Mouse (Mus musculus) lung, adult 2 months (tissue): Measurements from ENCODE around the gene Oxsr1. TPM values are rescaled to one million over a fixed set of nuclear protein-coding genes. Genes with fewer than 3 reads are reported as not detected.

Experiments
- DNase-seq: peaks from one replicate; pipeline ENCODE4 v3.0.0; 2022
- H3K4me1 ChIP-seq: fragments of 200-500 bp; 2 replicates; pipeline ENCODE4 v1.6.1; 2011; ENCODE audit warnings: low read length; ENCODE audit not compliant: control insufficient read depth, insufficient read depth
- H3K4me3 ChIP-seq: fragments of 200-500 bp; replicated peaks from 2 replicates; pipeline ENCODE3; 2011; ENCODE audit warnings: low read depth, mild to moderate bottlenecking, control low read depth, low read length; ENCODE audit errors: extremely low read depth
- CTCF ChIP-seq: fragments of 200-500 bp; IDR thresholded peaks from 2 replicates; pipeline ENCODE4 v1.5.1; 2011; ENCODE audit warnings: mild to moderate bottlenecking, low read length, control low read depth; ENCODE audit not compliant: insufficient read depth
- POLR2A ChIP-seq: fragments of 200-500 bp; IDR thresholded peaks from 2 replicates; pipeline ENCODE4 v1.6.1; 2011; ENCODE audit warnings: low read depth, mild to moderate bottlenecking, control low read depth, low read length, borderline replicate concordance; ENCODE audit errors: extremely low read depth
- WGBS: fragments of 180-500 bp; shearing (Covaris S2); methylation state at CpG from one replicate; pipeline ENCODE4 v1.1.7; 2018; 5-methylcytosine and 5-hydroxymethylcytosine counted together
- polyA plus RNA-seq: library from polyadenylated mRNA; depleted of rRNA; stranded (reverse); fragments of >200 nt; gene quantifications from 2 replicates; pipeline ENCODE4 v1.2.3, GENCODE M21; 2012

Gene Oxsr1
- polyA plus RNA-seq, 1 experiment: 19.8 TPM

DNA sequence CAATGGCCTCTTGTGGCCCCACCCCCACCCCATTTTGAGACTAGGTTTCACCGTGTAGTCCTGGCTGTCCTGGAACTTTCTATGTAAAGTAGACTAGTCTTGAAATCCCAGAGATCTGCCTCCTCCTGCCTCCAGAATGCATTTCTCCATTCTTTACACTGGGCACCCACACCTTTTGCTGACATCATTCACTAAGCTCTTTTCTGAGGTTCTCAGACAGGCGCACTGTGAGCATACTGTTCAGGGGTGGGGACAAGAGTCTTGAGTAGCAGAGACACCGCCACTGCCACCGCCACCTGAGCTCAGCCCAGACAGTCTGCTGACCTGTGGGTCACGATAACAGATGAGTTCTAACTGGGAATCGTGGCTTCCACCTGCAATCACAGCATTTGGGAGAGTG is 33.7 kb upstream of the Oxsr1 start:
- 64% methylated on average over 6 of the region's 6 CpGs for whole genome bisulfite sequencing
- TF ChIP-seq CTCF: no peak
- no peak for TF ChIP-seq POLR2A
- no peaks in the 10 kb centered on the region; the same call in 1 of the 2 replicates for H3K4me1 ChIP-seq
- no peak for DNase-seq
- no peak overlapping the region for H3K4me3 ChIP-seq

GRCm38 (mm10) chr9:119353926-119354325 is 31.7 kb upstream of the Oxsr1 start:
- H3K4me1 ChIP-seq: no peaks in the 10 kb centered on the region; the same call in 1 of the 2 replicates
- 63% methylated on average over 6 of the region's 6 CpGs for WGBS
- H3K4me3 ChIP-seq: no peak overlapping the region
- no peak for DNase-seq
- TF ChIP-seq CTCF (no peak), POLR2A (no peak)

- WGBS: 15% methylated on average over 4 of the region's 4 CpGs
- no peaks in the 10 kb centered on the region for H3K4me1 ChIP-seq
- peak; percentile 83 for DNase-seq
- no peak for TF ChIP-seq POLR2A
- TF ChIP-seq CTCF: peak; percentile 81
- no peak overlapping the region for H3K4me3 ChIP-seq
Measured at GRCm38 (mm10) chr9:119352060-119352459, 29.8 kb upstream of the Oxsr1 start.

DNA sequence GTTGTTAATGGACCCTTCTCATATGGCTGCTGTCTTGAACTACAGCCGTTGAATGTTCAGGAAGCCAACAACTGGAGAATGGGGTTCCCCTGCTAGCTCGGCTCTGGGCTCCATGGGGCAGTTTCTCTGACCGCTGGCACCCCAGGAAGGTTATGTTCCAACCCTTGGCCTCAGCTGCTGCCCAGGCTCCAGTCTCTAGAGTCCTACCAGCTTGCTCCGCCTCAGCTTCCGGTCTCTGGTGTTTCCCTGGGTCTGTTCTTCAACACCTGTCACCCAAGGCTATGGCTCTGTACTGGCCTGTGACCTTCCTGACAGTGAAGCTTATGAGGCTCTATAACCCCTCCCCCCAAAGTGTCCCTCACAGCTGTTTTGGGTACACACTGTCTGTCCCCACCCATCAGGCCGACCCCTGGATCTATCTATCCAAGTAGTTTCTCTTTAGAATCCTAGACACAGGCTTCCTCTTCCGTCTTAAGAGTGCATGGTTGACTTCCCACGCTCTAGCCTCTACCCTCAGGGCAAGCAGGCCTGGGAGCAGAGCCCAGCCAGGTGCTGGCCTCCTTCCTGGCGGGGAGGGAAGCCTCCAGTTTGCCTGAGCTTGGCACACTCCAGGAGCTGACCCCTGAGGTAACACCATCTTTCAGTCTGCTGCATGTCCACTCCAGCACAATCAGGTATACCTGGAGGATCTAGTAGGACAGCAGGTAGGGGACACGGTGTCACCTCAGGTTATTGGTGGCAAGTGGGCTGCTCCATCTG is 28.9 kb upstream of the Oxsr1 start:
- TF ChIP-seq CTCF: no peak
- no peak for TF ChIP-seq POLR2A
- no peak for DNase-seq
- WGBS: 88% methylated on average over 10 of the region's 10 CpGs
- Histone ChIP-seq H3K4me3 (no peak overlapping the region), H3K4me1 (no peaks in the 10 kb centered on the region)

DNA sequence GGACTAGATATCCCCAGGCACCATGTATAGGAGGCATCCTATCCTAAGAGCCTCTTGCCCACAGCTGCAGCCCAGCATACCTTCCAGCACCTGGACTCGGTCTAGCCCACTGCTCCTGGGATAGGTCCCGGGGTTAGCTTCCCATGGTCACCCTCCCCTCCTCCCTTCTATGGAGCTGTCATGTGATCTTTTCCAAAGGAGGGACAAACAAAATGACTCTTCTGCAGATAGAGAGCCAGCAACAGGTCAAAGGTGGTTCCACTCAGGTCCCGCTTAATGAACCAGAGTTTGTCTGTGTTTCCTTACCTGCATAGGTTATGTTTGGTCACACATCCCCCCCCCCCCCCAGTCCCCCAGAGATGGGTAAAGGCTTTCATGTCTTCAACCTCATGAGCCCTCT is 28.3 kb upstream of the Oxsr1 start:
- WGBS: 82% methylated on average over 3 of the region's 3 CpGs
- Histone ChIP-seq H3K4me3 (no peak overlapping the region), H3K4me1 (no peaks in the 10 kb centered on the region)
- TF ChIP-seq CTCF (no peak), POLR2A (no peak)
- DNase-seq: no peak

DNA sequence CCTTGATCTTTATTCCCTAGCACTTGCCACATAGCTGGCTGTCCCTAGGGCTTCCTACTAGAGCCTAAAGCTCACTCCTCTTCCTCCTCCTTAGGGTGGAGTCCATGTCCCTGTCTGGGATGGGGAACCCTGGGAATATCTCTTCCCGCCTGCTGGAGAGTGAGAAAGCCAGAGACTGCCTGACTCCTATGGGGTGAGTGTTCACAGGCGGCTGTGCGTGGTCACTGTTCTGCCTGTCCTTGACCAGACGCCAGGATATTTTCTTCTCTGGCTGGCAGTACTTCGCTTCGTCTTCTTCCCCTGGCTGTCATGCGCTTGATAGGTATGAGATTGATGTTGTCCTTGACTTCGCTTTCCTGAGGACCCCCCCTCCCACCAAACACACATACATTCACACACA is 24.1 kb upstream of the Oxsr1 start:
- DNase-seq: no peak
- 93% methylated on average over 8 of the region's 8 CpGs for WGBS
- TF ChIP-seq POLR2A (no peak), CTCF (no peak)
- H3K4me3 ChIP-seq: no peak overlapping the region
- peaks cover 3% of the 10 kb centered on the region for H3K4me1 ChIP-seq

- TF ChIP-seq POLR2A (no peak), CTCF (no peak)
- no peak overlapping the region for H3K4me3 ChIP-seq
- no peak for DNase-seq
- peaks cover 7% of the 10 kb centered on the region for H3K4me1 ChIP-seq
- 78% methylated on average over 7 of the region's 7 CpGs for WGBS
Measured at GRCm38 (mm10) chr9:119342728-119343127, 20.5 kb upstream of the Oxsr1 start.

DNA sequence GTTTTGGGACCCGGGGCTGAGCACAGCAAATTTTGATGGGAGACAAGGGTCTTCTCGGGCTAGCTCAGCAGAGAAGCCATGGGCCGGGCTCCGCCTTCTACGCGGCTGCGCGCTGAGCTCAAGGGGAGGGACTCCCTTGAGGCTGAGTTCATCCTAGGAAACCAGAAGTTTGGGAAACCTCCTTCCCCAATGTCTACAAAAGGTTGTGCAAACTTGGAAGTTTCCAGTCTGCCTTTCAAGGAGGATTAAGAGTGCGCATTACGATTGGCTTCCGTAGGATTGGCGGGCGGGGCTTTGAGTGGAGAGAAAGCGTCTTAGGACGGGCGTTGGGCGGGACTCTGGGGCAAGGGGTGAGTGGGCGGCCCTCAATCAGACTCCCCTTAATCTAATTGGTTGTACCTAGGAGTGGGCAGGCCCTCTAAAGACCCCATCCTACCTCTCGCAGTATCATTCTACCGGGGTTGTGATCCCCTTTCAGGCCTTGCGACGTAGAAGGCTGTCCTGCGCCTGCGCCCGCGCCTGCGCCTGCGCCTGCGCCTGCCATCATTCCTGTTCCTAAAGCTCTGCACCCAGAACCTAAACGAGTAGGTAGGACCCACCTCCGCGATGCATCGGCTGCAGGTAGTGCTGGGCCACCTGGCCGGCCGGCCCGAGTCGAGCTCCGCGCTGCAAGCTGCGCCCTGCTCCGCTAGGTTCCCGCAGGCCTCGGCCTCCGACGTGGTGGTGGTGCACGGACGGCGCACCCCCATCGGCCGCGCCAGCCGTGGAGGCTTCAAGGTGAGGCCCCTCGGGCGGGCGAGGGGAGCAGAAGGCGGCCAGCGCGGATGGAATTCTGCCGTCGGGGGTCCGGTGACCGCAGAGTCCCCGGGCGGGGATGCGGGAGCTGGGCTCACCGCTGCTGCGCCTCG is 18.9 kb upstream of the Oxsr1 start, which contains the start of gene Myd88:
Myd88 (minus strand) TSS at position 503 of the 908 bp plus-strand sequence.
- TF ChIP-seq POLR2A (peak; percentile 88; the same call in 1 of the 2 replicates), CTCF (no peak)
- WGBS: under 1% methylated on average over 68 of the region's 68 CpGs
- H3K4me1 ChIP-seq: peaks cover 7% of the 10 kb centered on the region
- peak; percentile 92 for DNase-seq
- H3K4me3 ChIP-seq: peak within 1 kb of the TSS; percentile 79

DNA sequence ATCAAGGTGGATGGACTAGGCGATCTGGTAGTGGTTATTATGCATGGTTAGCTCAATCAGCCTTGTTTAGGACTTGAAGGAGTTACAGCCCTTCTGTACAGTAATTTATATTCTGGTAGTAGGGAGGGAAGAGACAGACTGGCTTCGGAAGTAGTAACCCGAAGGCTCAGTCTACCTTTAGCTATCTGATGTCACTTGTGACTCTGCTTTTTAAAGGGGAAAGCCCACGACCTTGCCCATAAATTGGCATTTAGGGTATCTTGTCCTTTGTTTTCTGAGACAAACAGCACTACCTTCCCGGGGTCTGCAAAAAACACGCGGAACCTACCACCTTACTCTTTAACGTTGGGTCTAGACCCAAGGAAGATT is 18.0 kb upstream of the Oxsr1 start:
- no peak for DNase-seq
- TF ChIP-seq POLR2A: no peak
- Histone ChIP-seq H3K4me1 (peaks cover 7% of the 10 kb centered on the region), H3K4me3 (peak overlapping the region; percentile 91)
- 2% methylated on average over 8 of the region's 8 CpGs for WGBS
